Mouse (Mus musculus) heart, embryonic 11.5 days (tissue): Measurements from ENCODE around the gene Slc12a8. TPM values are rescaled to one million over a fixed set of nuclear protein-coding genes. Genes with fewer than 3 reads are reported as not detected.

ENCODE experiments used
- ATAC-seq: fragments of 200-750 bp; cut with Nextera tagmentation; replicated peaks from 2 replicates; pipeline ENCODE4 v1.8.0; 2017; ENCODE audit warnings: moderate library complexity; ENCODE audit not compliant: insufficient number of reproducible peaks, low FRiP score, low TSS enrichment
- H3K27ac ChIP-seq: fragments of 300-500 bp; sonication (generic); 2 replicates; pipeline ENCODE4 v1.5.1; 2014; ENCODE audit warnings: mild to moderate bottlenecking, low read depth, low read length
- H3K27me3 ChIP-seq: fragments of 300-500 bp; sonication (generic); 2 replicates; pipeline ENCODE4 v1.6.1; 2014; ENCODE audit warnings: mild to moderate bottlenecking, low read length, mixed read lengths; ENCODE audit not compliant: control insufficient read depth, insufficient read depth
- H3K36me3 ChIP-seq: fragments of 300-500 bp; sonication (generic); 2 replicates; pipeline ENCODE4 v1.6.1; 2014; ENCODE audit warnings: mild to moderate bottlenecking, low read length, moderate library complexity, mixed read lengths; ENCODE audit not compliant: control insufficient read depth, insufficient read depth
- H3K4me1 ChIP-seq: fragments of 300-500 bp; sonication (generic); 2 replicates; pipeline ENCODE4 v1.6.1; 2014; ENCODE audit warnings: low read length; ENCODE audit not compliant: control insufficient read depth, insufficient read depth
- H3K4me2 ChIP-seq: fragments of 300-500 bp; sonication (generic); 2 replicates; pipeline ENCODE4 v1.6.1; 2014; ENCODE audit warnings: mild to moderate bottlenecking, moderate library complexity
- H3K4me3 ChIP-seq: fragments of 300-500 bp; sonication (generic); 2 replicates; pipeline ENCODE4 v1.5.1; 2014; ENCODE audit warnings: low read depth, low read length
- H3K9ac ChIP-seq: fragments of 300-500 bp; sonication (generic); 2 replicates; pipeline ENCODE4 v1.6.1; 2014; ENCODE audit warnings: mild to moderate bottlenecking, low read depth, low read length, moderate library complexity
- H3K9me3 ChIP-seq: fragments of 300-500 bp; sonication (generic); replicated peaks from 2 replicates; pipeline ENCODE4 v1.6.1; 2016; ENCODE audit warnings: low read length; ENCODE audit not compliant: control insufficient read depth
- WGBS: fragments of 180-500 bp; shearing (Covaris S2); extraction: QIAGEN DNeasy Blood & Tissue Kit; methylation state at CpG from one replicate; pipeline ENCODE4 v1.1.7; 2014; ENCODE audit not compliant: insufficient replicate concordance; 5-methylcytosine and 5-hydroxymethylcytosine counted together
- polyA plus RNA-seq: library from polyadenylated mRNA; unstranded; fragments of >200 nt; fragmentation: Nextera tagmentation; extraction: Ambion mirVana; gene quantifications from 2 replicates; pipeline ENCODE4 v1.2.1, GENCODE M21; 2014

Slc12a8 gene
- polyA plus RNA-seq, 1 experiment from 2014 or later = 2.0 TPM

- 70% methylated on average over 7 of the region's 7 CpGs for WGBS
- peaks cover 21% of the 10 kb centered on the region for H3K4me1 ChIP-seq
- H3K27me3 ChIP-seq = no peaks in the 10 kb centered on the region
- H3K27ac ChIP-seq = no peak overlapping the region
- no peaks in the 10 kb centered on the region for H3K9me3 ChIP-seq
- no peak for ATAC-seq
- no peak overlapping the region for H3K4me3 ChIP-seq
- no peak overlapping the region for H3K4me2 ChIP-seq
- no peaks in the 10 kb centered on the region for H3K36me3 ChIP-seq
- H3K9ac ChIP-seq = no peak overlapping the region
These were observed 56.6 kb downstream of the Slc12a8 start for GRCm38 (mm10) chr16:33573703-33574102.

DNA sequence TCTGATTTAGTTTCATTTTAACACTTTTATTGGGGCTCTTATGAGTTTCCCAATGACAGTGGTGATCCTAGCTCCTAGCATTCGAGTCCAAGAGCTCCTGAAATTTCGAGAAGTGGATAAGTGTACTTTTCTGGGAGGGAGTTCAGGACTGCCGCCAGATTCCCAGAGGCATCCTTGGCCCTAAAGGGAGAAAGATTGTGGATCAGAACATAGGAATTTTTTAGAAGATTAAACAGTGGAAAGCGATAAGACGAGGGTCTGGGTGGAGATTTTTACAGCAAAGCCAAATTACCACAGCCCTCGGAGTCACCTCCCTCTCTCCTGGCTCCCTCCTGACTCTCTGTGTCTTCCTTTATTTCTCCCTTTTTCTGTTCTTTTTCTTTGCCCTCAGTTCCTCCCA, 58.6 kb downstream of the Slc12a8 start:
- H3K4me3 ChIP-seq = no peak overlapping the region
- whole genome bisulfite sequencing = 59% methylated on average over 6 of the region's 6 CpGs
- no peak overlapping the region for H3K27ac ChIP-seq
- no peak overlapping the region for H3K4me2 ChIP-seq
- no peak for ATAC-seq
- H3K9me3 ChIP-seq = no peaks in the 10 kb centered on the region
- no peaks in the 10 kb centered on the region for H3K27me3 ChIP-seq
- no peaks in the 10 kb centered on the region for H3K36me3 ChIP-seq
- H3K9ac ChIP-seq = no peak overlapping the region
- H3K4me1 ChIP-seq = peaks cover 33% of the 10 kb centered on the region

- Histone ChIP-seq H3K4me3 (no peak overlapping the region), H3K27me3 (no peaks in the 10 kb centered on the region), H3K4me2 (no peak overlapping the region), H3K9ac (0 out of 2 replicates have a peak overlapping the region, but pooled peaks have one; percentile 36), H3K27ac (no peak overlapping the region), H3K4me1 (peaks cover 39% of the 10 kb centered on the region), H3K36me3 (no peaks in the 10 kb centered on the region), H3K9me3 (no peaks in the 10 kb centered on the region)
- 0 out of 2 replicates have a peak, but pooled peaks have one; percentile 37 for ATAC-seq
- 66% methylated on average over 36 of the region's 36 CpGs for WGBS
These were observed 59.4 kb downstream of the Slc12a8 start for GRCm38 (mm10) chr16:33576271-33577189.

- H3K4me3 ChIP-seq = no peak overlapping the region
- H3K4me1 ChIP-seq = peaks cover 53% of the 10 kb centered on the region
- no peaks in the 10 kb centered on the region for H3K36me3 ChIP-seq
- H3K4me2 ChIP-seq = no peak overlapping the region
- no peak overlapping the region for H3K27ac ChIP-seq
- no peaks in the 10 kb centered on the region for H3K9me3 ChIP-seq
- H3K27me3 ChIP-seq = no peaks in the 10 kb centered on the region
- ATAC-seq = no peak
- H3K9ac ChIP-seq = no peak overlapping the region
- WGBS = 39% methylated on average over 3 of the region's 3 CpGs
These were observed 61.3 kb downstream of the Slc12a8 start for GRCm38 (mm10) chr16:33578462-33578861.

- Histone ChIP-seq H3K4me2 (peak overlapping the region; percentile 20; the same call in 1 of the 2 replicates), H3K4me3 (no peak overlapping the region)
- WGBS = 66% methylated on average over 2 of the region's 2 CpGs
These were observed 63.2 kb downstream of the Slc12a8 start for GRCm38 (mm10) chr16:33580331-33580730.

DNA sequence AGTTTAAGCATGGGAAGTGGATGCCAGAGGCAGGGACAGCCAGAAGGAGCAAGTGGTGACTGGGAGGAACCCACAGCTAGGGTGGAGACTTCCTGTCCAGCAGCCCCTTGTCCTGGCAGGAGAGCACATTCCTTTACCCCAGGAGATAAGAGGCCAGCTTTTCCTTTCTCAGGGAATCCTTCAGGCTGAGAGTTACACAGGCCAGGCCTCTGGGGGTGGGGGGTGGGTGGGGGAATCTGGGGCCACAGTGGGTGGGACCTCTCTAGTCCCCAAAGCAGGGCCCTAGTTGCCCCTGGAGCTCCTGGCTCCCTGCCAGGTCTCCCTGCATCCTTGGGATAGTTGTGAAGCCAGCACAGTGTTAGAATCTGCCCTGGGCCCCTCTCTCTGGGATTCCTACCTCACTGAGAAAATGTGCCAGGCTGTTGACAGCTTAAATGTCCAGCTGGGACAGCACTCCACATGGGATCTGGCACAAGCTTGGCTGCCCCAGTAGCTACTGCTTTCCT, 63.7 kb downstream of the Slc12a8 start:
- H3K4me2 ChIP-seq = peak overlapping the region; percentile 20; the same call in 1 of the 2 replicates
- no peaks in the 10 kb centered on the region for H3K36me3 ChIP-seq

More at GRCm38 (mm10) chr16:33580331-33580730, 63.2 kb downstream of the Slc12a8 start:
- H3K9me3 ChIP-seq = no peaks in the 10 kb centered on the region
- peaks cover 67% of the 10 kb centered on the region for H3K4me1 ChIP-seq
- no peaks in the 10 kb centered on the region for H3K36me3 ChIP-seq
- no peaks in the 10 kb centered on the region for H3K27me3 ChIP-seq
- 0 out of 2 replicates have a peak overlapping the region, but pooled peaks have one; percentile 16 for H3K9ac ChIP-seq
- peak overlapping the region; percentile 90 for H3K27ac ChIP-seq
- ATAC-seq = no peak

DNA sequence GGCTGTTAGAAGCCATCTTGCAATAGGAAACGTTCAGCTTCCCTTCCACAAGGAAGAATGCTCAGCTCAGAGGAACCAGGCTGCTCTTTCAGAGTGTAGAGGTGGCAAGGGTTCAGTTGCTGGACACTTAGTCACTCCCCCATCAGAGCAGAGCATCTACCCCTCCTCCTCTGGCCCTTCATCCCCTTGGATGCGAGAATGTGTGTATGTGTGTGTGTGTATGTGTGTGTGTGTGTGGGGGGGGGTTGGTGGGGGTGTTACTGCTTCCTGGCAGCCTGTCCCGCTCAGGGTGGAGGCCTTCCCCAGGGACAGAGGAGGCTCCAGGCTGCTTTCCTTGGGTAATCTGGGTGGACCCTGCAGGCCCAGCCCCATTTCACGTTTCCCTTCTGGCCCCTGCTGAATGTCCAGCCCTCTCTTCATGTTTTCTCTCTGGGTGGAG, 64.6 kb downstream of the Slc12a8 start:
- Histone ChIP-seq H3K36me3 (no peaks in the 10 kb centered on the region), H3K9me3 (no peaks in the 10 kb centered on the region), H3K27me3 (no peaks in the 10 kb centered on the region), H3K27ac (peak overlapping the region; percentile 90), H3K4me3 (no peak overlapping the region), H3K4me1 (peaks cover 64% of the 10 kb centered on the region), H3K4me2 (no peak overlapping the region; the same call in 1 of the 2 replicates), H3K9ac (no peak overlapping the region)
- 0 out of 2 replicates have a peak, but pooled peaks have one; percentile 16 for ATAC-seq
- WGBS = 34% methylated on average over 4 of the region's 4 CpGs

More for the DNA sequence above, 63.7 kb downstream of the Slc12a8 start:
- Histone ChIP-seq H3K9ac (0 out of 2 replicates have a peak overlapping the region, but pooled peaks have one; percentile 16), H3K4me3 (no peak overlapping the region), H3K9me3 (no peaks in the 10 kb centered on the region), H3K27me3 (no peaks in the 10 kb centered on the region), H3K27ac (peak overlapping the region; percentile 90), H3K4me1 (peaks cover 64% of the 10 kb centered on the region)
- ATAC-seq = peak; percentile 82

- Histone ChIP-seq H3K4me3 (no peak overlapping the region), H3K36me3 (no peaks in the 10 kb centered on the region), H3K9ac (no peak overlapping the region), H3K27ac (peak overlapping the region; percentile 90; the same call in 1 of the 2 replicates), H3K4me2 (no peak overlapping the region), H3K9me3 (no peaks in the 10 kb centered on the region), H3K4me1 (peaks cover 56% of the 10 kb centered on the region), H3K27me3 (no peaks in the 10 kb centered on the region)
- 79% methylated on average over 8 of the region's 8 CpGs for WGBS
- no peak for ATAC-seq
These were observed 65.4 kb downstream of the Slc12a8 start for GRCm38 (mm10) chr16:33582495-33582894.
